Mouse (Mus musculus): ENCODE measurements around the gene Trip10. TPM values are rescaled to one million over a fixed set of nuclear protein-coding genes. Genes with fewer than 3 reads are reported as not detected.
A peak's percentile ranks its signal among the peaks of the same experiment; 100 is the strongest.
"Not testable (repeated sequence)": the region's sequence is repeated elsewhere in the genome, so short reads cannot be mapped to it uniquely, and the experiment has no call there.

The Trip10 gene
- polyA plus RNA-seq, 1 experiment from 2014 or later = 27.2 TPM

GRCm38 (mm10) chr17:57275111-57275996 is 26.1 kb downstream of the Trip10 start:
- Histone ChIP-seq H3K9me3 (replicated peaks; ENCODE audit: control insufficient read depth, low read length) (no peaks in the 10 kb centered on the region), H3K27ac (replicated peaks; ENCODE audit: low read depth, low read length) (no peak overlapping the region), H3K9ac (replicated peaks; ENCODE audit: low read length) (peak overlapping the region; percentile 9), H3K4me1 (ENCODE audit: control insufficient read depth, insufficient read depth, low read length) (no peaks in the 10 kb centered on the region), H3K4me2 (ENCODE audit: low read depth, low read length) (peak overlapping the region; percentile 56), H3K4me3 (ENCODE audit: low read depth, low read length) (peak overlapping the region; percentile 38), H3K27me3 (ENCODE audit: control insufficient read depth, insufficient read depth, low read length) (peaks cover 20% of the 10 kb centered on the region), H3K36me3 (replicated peaks; ENCODE audit: control insufficient read depth, insufficient read depth, low read depth, low read length) (no peaks in the 10 kb centered on the region)
- under 1% methylated on average over 48 of the region's 53 CpGs for WGBS
- ATAC-seq (replicated peaks; ENCODE audit: insufficient number of reproducible peaks, low FRiP score, low TSS enrichment, low read depth) = peak; percentile 60
- peak; percentile 70 for DNase-seq (ENCODE audit: low spot score)

GRCm38 (mm10) chr17:57275997-57276351 is 26.7 kb downstream of the Trip10 start:
- WGBS = 3% methylated on average over 13 of the region's 13 CpGs
- H3K9ac ChIP-seq (replicated peaks; ENCODE audit: low read length) = no peak overlapping the region
- H3K27me3 ChIP-seq (ENCODE audit: control insufficient read depth, insufficient read depth, low read length) = peaks cover 20% of the 10 kb centered on the region
- H3K4me2 ChIP-seq (ENCODE audit: low read depth, low read length) = peak overlapping the region; percentile 56
- H3K9me3 ChIP-seq (replicated peaks; ENCODE audit: control insufficient read depth, low read length) = no peaks in the 10 kb centered on the region
- no peak for ATAC-seq (replicated peaks; ENCODE audit: insufficient number of reproducible peaks, low FRiP score, low TSS enrichment, low read depth)
- DNase-seq (ENCODE audit: low spot score) = no peak
- H3K4me1 ChIP-seq (ENCODE audit: control insufficient read depth, insufficient read depth, low read length) = no peaks in the 10 kb centered on the region
- H3K27ac ChIP-seq (replicated peaks; ENCODE audit: low read depth, low read length) = no peak overlapping the region
- peak overlapping the region; percentile 38 for H3K4me3 ChIP-seq (ENCODE audit: low read depth, low read length)
- no peaks in the 10 kb centered on the region for H3K36me3 ChIP-seq (replicated peaks; ENCODE audit: control insufficient read depth, insufficient read depth, low read depth, low read length)

- DNase-seq (ENCODE audit: low spot score) (peak; percentile 88), ATAC-seq (replicated peaks; ENCODE audit: insufficient number of reproducible peaks, low FRiP score, low TSS enrichment, low read depth) (peak; percentile 57; the same call in 1 of the 2 replicates)
- peaks cover 20% of the 10 kb centered on the region for H3K27me3 ChIP-seq (ENCODE audit: control insufficient read depth, insufficient read depth, low read length)
- H3K9ac ChIP-seq (replicated peaks; ENCODE audit: low read length) = no peak overlapping the region
- no peaks in the 10 kb centered on the region for H3K4me1 ChIP-seq (ENCODE audit: control insufficient read depth, insufficient read depth, low read length)
- peak overlapping the region; percentile 29 for H3K4me2 ChIP-seq (ENCODE audit: low read depth, low read length)
- H3K27ac ChIP-seq (replicated peaks; ENCODE audit: low read depth, low read length) = no peak overlapping the region
- H3K9me3 ChIP-seq (replicated peaks; ENCODE audit: control insufficient read depth, low read length) = no peaks in the 10 kb centered on the region
- no peaks in the 10 kb centered on the region for H3K36me3 ChIP-seq (replicated peaks; ENCODE audit: control insufficient read depth, insufficient read depth, low read depth, low read length)
- peak overlapping the region; percentile 38 for H3K4me3 ChIP-seq (ENCODE audit: low read depth, low read length)
- WGBS = under 1% methylated on average over 20 of the region's 20 CpGs
These were observed 27.4 kb downstream of the Trip10 start for GRCm38 (mm10) chr17:57276634-57277121.

GRCm38 (mm10) chr17:57277598-57278261 is 28.5 kb downstream of the Trip10 start:
- H3K9me3 ChIP-seq (replicated peaks; ENCODE audit: control insufficient read depth, low read length); H3K4me1 ChIP-seq (ENCODE audit: control insufficient read depth, insufficient read depth, low read length); DNase-seq (ENCODE audit: low spot score); H3K27ac ChIP-seq (replicated peaks; ENCODE audit: low read depth, low read length); ATAC-seq (replicated peaks; ENCODE audit: insufficient number of reproducible peaks, low FRiP score, low TSS enrichment, low read depth); H3K4me3 ChIP-seq (ENCODE audit: low read depth, low read length); H3K36me3 ChIP-seq (replicated peaks; ENCODE audit: control insufficient read depth, insufficient read depth, low read depth, low read length); H3K4me2 ChIP-seq (ENCODE audit: low read depth, low read length); H3K9ac ChIP-seq (replicated peaks; ENCODE audit: low read length): not testable (repeated sequence)
- H3K27me3 ChIP-seq (ENCODE audit: control insufficient read depth, insufficient read depth, low read length) = peaks cover 20% of the 10 kb centered on the region
- 84% methylated on average over 4 of the region's 5 CpGs for WGBS

- ATAC-seq (replicated peaks; ENCODE audit: insufficient number of reproducible peaks, low FRiP score, low TSS enrichment, low read depth) = no peak
- DNase-seq (ENCODE audit: low spot score) = no peak
- Histone ChIP-seq H3K4me2 (ENCODE audit: low read depth, low read length) (no peak overlapping the region), H3K27me3 (ENCODE audit: control insufficient read depth, insufficient read depth, low read length) (peaks cover 20% of the 10 kb centered on the region), H3K4me1 (ENCODE audit: control insufficient read depth, insufficient read depth, low read length) (no peaks in the 10 kb centered on the region), H3K4me3 (ENCODE audit: low read depth, low read length) (no peak overlapping the region), H3K9me3 (replicated peaks; ENCODE audit: control insufficient read depth, low read length) (no peaks in the 10 kb centered on the region; the same call in 1 of the 2 replicates), H3K27ac (replicated peaks; ENCODE audit: low read depth, low read length) (no peak overlapping the region), H3K36me3 (replicated peaks; ENCODE audit: control insufficient read depth, insufficient read depth, low read depth, low read length) (no peaks in the 10 kb centered on the region), H3K9ac (replicated peaks; ENCODE audit: low read length) (no peak overlapping the region)
- 87% methylated on average over 2 of the region's 2 CpGs for WGBS
These were observed 29.3 kb downstream of the Trip10 start for GRCm38 (mm10) chr17:57278537-57278936.

- H3K27ac ChIP-seq (replicated peaks; ENCODE audit: low read depth, low read length) = no peak within 1 kb of the TSS
- H3K9me3 ChIP-seq (replicated peaks; ENCODE audit: control insufficient read depth, low read length) = no peaks in the 10 kb centered on the region; the same call in 1 of the 2 replicates
- no peaks in the 10 kb centered on the region for H3K36me3 ChIP-seq (replicated peaks; ENCODE audit: control insufficient read depth, insufficient read depth, low read depth, low read length)
- H3K4me3 ChIP-seq (ENCODE audit: low read depth, low read length) = no peak within 1 kb of the TSS
- ATAC-seq (replicated peaks; ENCODE audit: insufficient number of reproducible peaks, low FRiP score, low TSS enrichment, low read depth) (no peak), DNase-seq (ENCODE audit: low spot score) (no peak)
- no peak within 1 kb of the TSS for H3K4me2 ChIP-seq (ENCODE audit: low read depth, low read length)
- H3K27me3 ChIP-seq (ENCODE audit: control insufficient read depth, insufficient read depth, low read length) = peaks cover 17% of the 10 kb centered on the region
- no peak within 1 kb of the TSS for H3K9ac ChIP-seq (replicated peaks; ENCODE audit: low read length)
- WGBS = 62% methylated on average over 26 of the region's 26 CpGs
- no peaks in the 10 kb centered on the region for H3K4me1 ChIP-seq (ENCODE audit: control insufficient read depth, insufficient read depth, low read length)
These were observed 29.8 kb downstream of the Trip10 start, which contains the start of gene Vav1 for GRCm38 (mm10) chr17:57278943-57279590. Vav1 (plus strand) TSS chr17:57279100.

GRCm38 (mm10) chr17:57279591-57280224 is 30.5 kb downstream of the Trip10 start:
- Histone ChIP-seq H3K4me1 (ENCODE audit: control insufficient read depth, insufficient read depth, low read length) (no peaks in the 10 kb centered on the region), H3K9ac (replicated peaks; ENCODE audit: low read length) (no peak overlapping the region), H3K27ac (replicated peaks; ENCODE audit: low read depth, low read length) (no peak overlapping the region), H3K4me3 (ENCODE audit: low read depth, low read length) (no peak overlapping the region), H3K36me3 (replicated peaks; ENCODE audit: control insufficient read depth, insufficient read depth, low read depth, low read length) (no peaks in the 10 kb centered on the region), H3K4me2 (ENCODE audit: low read depth, low read length) (no peak overlapping the region), H3K27me3 (ENCODE audit: control insufficient read depth, insufficient read depth, low read length) (peaks cover 14% of the 10 kb centered on the region), H3K9me3 (replicated peaks; ENCODE audit: control insufficient read depth, low read length) (no peaks in the 10 kb centered on the region; the same call in 1 of the 2 replicates)
- ATAC-seq (replicated peaks; ENCODE audit: insufficient number of reproducible peaks, low FRiP score, low TSS enrichment, low read depth) (no peak), DNase-seq (ENCODE audit: low spot score) (no peak)
- 49% methylated on average over 9 of the region's 9 CpGs for WGBS

All from embryonic facial prominence, embryonic 11.5 days (tissue).